Mouse (Mus musculus) bone marrow, adult 2 months (tissue): ENCODE results near the gene Herc4. TPM values are rescaled to one million over a fixed set of nuclear protein-coding genes. Genes with fewer than 3 reads are reported as not detected.
A peak's percentile ranks its signal among the peaks of the same experiment; 100 is the strongest.

Experiments
- H3K27ac ChIP-seq: fragments of 200-500 bp; 2 replicates; pipeline ENCODE4 v1.5.1; 2012; ENCODE audit warnings: low read depth, mild to moderate bottlenecking, control low read depth, inconsistent platforms, low read length; ENCODE audit not compliant: control insufficient read depth, poor library complexity, insufficient read depth
- H3K4me1 ChIP-seq: fragments of 200-500 bp; 2 replicates; pipeline ENCODE4 v1.6.1; 2011; ENCODE audit warnings: low read length; ENCODE audit not compliant: control insufficient read depth, insufficient read depth
- H3K4me3 ChIP-seq: fragments of 200-500 bp; replicated peaks from 2 replicates; pipeline ENCODE3; 2011; ENCODE audit warnings: mild to moderate bottlenecking, low read depth, low read length, control low read depth; ENCODE audit not compliant: control insufficient read depth
- CTCF ChIP-seq: fragments of 200-500 bp; IDR thresholded peaks from 2 replicates; pipeline ENCODE4 v1.5.1; 2011; ENCODE audit warnings: low read length, control low read depth; ENCODE audit not compliant: control insufficient read depth, insufficient read depth
- POLR2A ChIP-seq: fragments of 200-500 bp; IDR thresholded peaks from 2 replicates; pipeline ENCODE4 v1.6.1; 2011; ENCODE audit warnings: low read depth, mild to moderate bottlenecking, control low read depth, low read length, borderline replicate concordance; ENCODE audit not compliant: control insufficient read depth
- WGBS: fragments of 180-500 bp; shearing (Covaris S2); methylation state at CpG from one replicate; pipeline ENCODE4 v1.1.7; 2018; 5-methylcytosine and 5-hydroxymethylcytosine counted together
- polyA plus RNA-seq: library from polyadenylated mRNA; stranded (reverse); fragments of >200 nt; gene quantifications from 2 replicates; pipeline ENCODE4 v1.2.4, GENCODE M21; 2011; ENCODE audit warnings: low replicate concordance; ENCODE audit not compliant: missing spikeins, insufficient read depth, insufficient read length

Gene Herc4
- polyA plus RNA-seq, 1 experiment = 76.5 TPM

- Histone ChIP-seq H3K4me1 (no peaks in the 10 kb centered on the region), H3K4me3 (no peak overlapping the region), H3K27ac (no peak overlapping the region)
- TF ChIP-seq CTCF (peak; percentile 93), POLR2A (no peak)
- 39% methylated on average over 10 of the region's 10 CpGs for WGBS
Observed at GRCm38 (mm10) chr10:63308582-63309366, 65.2 kb downstream of the Herc4 start.

DNA sequence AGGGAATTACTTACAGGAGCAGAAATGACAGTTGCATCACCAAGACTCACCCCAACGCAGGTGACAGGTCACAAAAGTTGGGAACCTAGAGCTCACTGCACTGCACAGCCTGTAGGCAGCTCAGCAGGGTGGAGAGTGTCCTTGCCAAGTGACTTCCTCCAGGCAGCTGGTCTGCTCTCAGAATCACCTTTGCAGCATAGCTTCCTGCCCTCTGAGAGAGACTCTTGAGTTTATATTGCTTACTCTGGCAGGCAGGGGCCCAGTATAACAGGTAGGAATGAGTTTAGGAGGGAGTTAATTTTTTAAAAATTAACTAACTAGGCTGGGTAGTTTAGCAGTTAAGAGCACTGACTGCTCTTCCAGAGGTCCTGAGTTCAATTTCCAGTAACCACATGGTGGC, 70.1 kb downstream of the Herc4 start:
- TF ChIP-seq CTCF = no peak
- TF ChIP-seq POLR2A = no peak
- WGBS = 91% methylated on average over 1 of the region's 1 CpGs

DNA sequence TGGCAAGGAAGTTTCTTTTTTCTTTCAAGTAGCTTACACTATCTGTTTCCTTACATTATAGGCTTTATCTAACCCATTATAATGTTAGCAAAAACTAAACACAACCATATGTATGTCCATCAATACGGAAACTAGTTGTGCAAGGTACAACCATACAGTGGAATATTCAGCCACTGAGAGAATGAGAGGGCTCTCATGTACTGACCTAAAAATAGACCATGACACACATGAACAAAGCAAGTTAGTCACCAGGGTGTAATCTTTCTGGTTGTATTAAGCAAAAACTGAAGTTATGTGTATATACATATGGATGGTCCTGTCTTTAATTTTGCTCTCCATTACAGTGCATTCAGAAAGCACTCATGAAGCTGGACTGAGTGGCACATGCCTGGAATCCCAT, 83.5 kb downstream of the Herc4 start:
- TF ChIP-seq CTCF (no peak), POLR2A (no peak)
- 100% methylated on average over 1 of the region's 1 CpGs for WGBS
- Histone ChIP-seq H3K4me1 (no peaks in the 10 kb centered on the region), H3K27ac (no peak overlapping the region), H3K4me3 (no peak overlapping the region)

More for the DNA sequence above, 70.1 kb downstream of the Herc4 start:
- H3K4me1 ChIP-seq = no peaks in the 10 kb centered on the region
- no peak overlapping the region for H3K4me3 ChIP-seq
- no peak overlapping the region for H3K27ac ChIP-seq

DNA sequence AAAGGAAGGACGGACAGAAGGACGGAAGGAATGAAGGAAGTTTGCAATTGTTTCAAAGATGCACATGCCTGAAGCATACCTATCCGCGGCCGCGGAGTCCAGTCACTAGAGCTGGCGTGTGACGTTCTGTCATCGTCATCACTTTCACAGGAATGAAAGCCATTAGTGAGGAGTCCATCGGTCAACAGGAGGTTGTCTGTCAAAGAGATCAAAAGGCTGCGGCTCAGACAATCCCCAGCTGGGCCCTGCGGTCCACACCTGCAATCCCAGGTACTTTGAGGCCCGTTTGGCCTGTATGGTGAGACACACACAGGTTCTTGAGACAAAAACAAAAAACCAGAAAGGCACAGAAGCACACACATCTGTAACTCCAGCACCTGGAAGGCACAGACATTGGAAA, 93.3 kb downstream of the Herc4 start:
- WGBS = 89% methylated on average over 13 of the region's 13 CpGs

DNA sequence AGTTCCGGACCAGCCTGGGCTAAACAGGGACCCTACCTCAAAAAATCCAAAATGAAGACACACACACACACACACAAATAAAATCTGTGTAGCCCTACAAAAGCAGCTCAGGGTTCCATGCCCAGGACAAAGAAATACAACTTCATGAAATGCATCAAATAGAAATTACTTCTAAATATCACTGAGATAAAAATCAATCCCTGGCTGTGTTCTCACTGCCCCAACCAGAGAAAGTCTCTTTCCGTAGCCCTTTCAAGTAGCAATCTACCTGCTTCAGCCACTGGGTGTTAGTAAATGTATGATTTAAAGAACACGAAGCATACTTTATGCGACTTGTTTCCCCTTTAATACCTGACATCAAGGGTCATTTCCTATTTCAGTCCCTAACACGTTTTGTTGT, 93.7 kb downstream of the Herc4 start:
- TF ChIP-seq POLR2A (no peak), CTCF (no peak)
- 19% methylated on average over 5 of the region's 5 CpGs for WGBS
- Histone ChIP-seq H3K4me3 (peak overlapping the region; percentile 4), H3K27ac (no peak overlapping the region), H3K4me1 (no peaks in the 10 kb centered on the region)

More for the DNA sequence above, 93.3 kb downstream of the Herc4 start:
- no peaks in the 10 kb centered on the region for H3K4me1 ChIP-seq
- H3K27ac ChIP-seq = no peak overlapping the region
- no peak for TF ChIP-seq POLR2A
- no peak overlapping the region for H3K4me3 ChIP-seq

GRCm38 (mm10) chr10:63337951-63338836, 94.6 kb downstream of the Herc4 start:
- 3% methylated on average over 102 of the region's 113 CpGs for WGBS
- no peak for TF ChIP-seq CTCF
- TF ChIP-seq POLR2A = no peak
- H3K27ac ChIP-seq = peak overlapping the region; percentile 94

DNA sequence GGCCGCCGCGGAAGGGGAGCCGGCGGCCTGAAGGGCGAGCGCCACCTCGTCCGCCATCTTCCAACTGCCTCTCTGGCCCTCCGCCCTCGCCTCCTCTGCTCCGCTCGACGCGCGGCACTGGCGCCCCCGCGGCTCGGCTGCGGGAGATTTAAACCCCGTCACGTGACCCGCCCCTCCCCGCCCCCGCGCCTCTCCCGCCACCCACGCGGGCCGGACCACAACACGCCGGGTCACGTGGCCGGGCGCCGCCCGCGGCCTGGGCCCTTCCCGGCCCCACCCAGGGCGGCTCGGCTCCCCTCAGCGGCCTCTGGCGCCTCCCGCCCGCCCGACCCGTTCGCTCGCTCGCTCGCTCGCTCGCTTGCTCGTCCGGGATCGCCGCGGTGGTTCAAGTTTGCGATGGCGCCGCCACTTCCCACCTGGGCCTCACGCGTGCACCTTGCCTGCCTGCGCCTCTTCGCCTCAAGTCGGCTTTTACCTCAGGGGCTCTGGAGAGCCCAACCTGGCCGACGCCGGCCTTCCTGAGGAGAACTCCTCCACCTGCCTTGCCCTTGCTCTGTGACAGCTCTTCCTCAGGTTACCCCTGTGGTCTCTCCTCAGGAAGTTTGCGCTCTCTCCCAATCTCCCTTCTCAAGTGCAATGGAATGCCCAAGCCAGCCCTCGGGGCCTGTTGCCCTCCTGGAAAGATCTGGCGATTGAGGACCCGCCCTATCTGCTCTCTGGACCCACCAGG, 95.5 kb downstream of the Herc4 start:
- no peaks in the 10 kb centered on the region for H3K4me1 ChIP-seq
- 3% methylated on average over 62 of the region's 74 CpGs for WGBS
- H3K4me3 ChIP-seq = peak overlapping the region; percentile 98
- peak overlapping the region; percentile 94 for H3K27ac ChIP-seq
- TF ChIP-seq CTCF = 0 out of 2 replicates have a peak, but pooled peaks have one; percentile 14
- TF ChIP-seq POLR2A = peak; percentile 99

More at GRCm38 (mm10) chr10:63337951-63338836, 94.6 kb downstream of the Herc4 start:
- Histone ChIP-seq H3K4me1 (no peaks in the 10 kb centered on the region), H3K4me3 (peak overlapping the region; percentile 98)
